Mouse (Mus musculus) thymus, adult 2 months (tissue): ENCODE results near the gene Borcs8. TPM values are rescaled to one million over a fixed set of nuclear protein-coding genes. Genes with fewer than 3 reads are reported as not detected.

Source experiments
- DNase-seq: peaks from one replicate; pipeline ENCODE4 v3.0.0; 2021
- H3K27ac ChIP-seq: fragments of 200-500 bp; 2 replicates; pipeline ENCODE4 v1.5.1; 2012; ENCODE audit warnings: low read length, control low read depth; ENCODE audit not compliant: control insufficient read depth, insufficient read depth
- H3K27me3 ChIP-seq: fragments of 200-500 bp; 2 replicates; pipeline ENCODE4 v1.6.1; 2012; ENCODE audit warnings: mild to moderate bottlenecking, low read length, moderate library complexity, mixed read lengths; ENCODE audit not compliant: control insufficient read depth, insufficient read depth
- H3K36me3 ChIP-seq: fragments of 200-500 bp; 2 replicates; pipeline ENCODE4 v1.6.1; 2012; ENCODE audit warnings: mild to moderate bottlenecking, low read length, moderate library complexity; ENCODE audit not compliant: control insufficient read depth, insufficient read depth
- H3K4me1 ChIP-seq: fragments of 200-500 bp; replicated peaks from 2 replicates; pipeline ENCODE4 v1.6.1; 2012; ENCODE audit warnings: low read length; ENCODE audit not compliant: control insufficient read depth, insufficient read depth
- H3K4me3 ChIP-seq: fragments of 200-500 bp; 2 replicates; pipeline ENCODE4 v1.5.1; 2012; ENCODE audit warnings: mild to moderate bottlenecking, low read length, control low read depth, moderate library complexity; ENCODE audit not compliant: control insufficient read depth, insufficient read depth
- CTCF ChIP-seq: fragments of 200-500 bp; IDR thresholded peaks from 2 replicates; pipeline ENCODE4 v1.5.1; 2012; ENCODE audit warnings: mild to moderate bottlenecking, control low read depth, low read length, moderate library complexity, borderline replicate concordance; ENCODE audit not compliant: control insufficient read depth, poor library complexity, insufficient read depth; ENCODE audit errors: extremely low read depth
- POLR2A ChIP-seq: fragments of 200-500 bp; IDR thresholded peaks from 2 replicates; pipeline ENCODE4 v1.6.1; 2012; ENCODE audit warnings: mild to moderate bottlenecking, low read length, control low read depth, moderate library complexity; ENCODE audit not compliant: control insufficient read depth, poor library complexity, insufficient read depth; ENCODE audit errors: extremely low read depth
- WGBS: fragments of 180-500 bp; shearing (Covaris S2); methylation state at CpG from one replicate; pipeline ENCODE4 v1.1.7; 2018; 5-methylcytosine and 5-hydroxymethylcytosine counted together
- polyA plus RNA-seq: library from polyadenylated mRNA; depleted of rRNA; stranded (reverse); fragments of >200 nt; gene quantifications from 2 replicates; pipeline ENCODE4 v1.2.3, GENCODE M21; 2012

The Borcs8 gene
- polyA plus RNA-seq, 1 experiment: 178 TPM

GRCm38 (mm10) chr8:70139981-70140380 is 682 bp downstream of the Borcs8 start:
- Histone ChIP-seq H3K4me3 (peak overlapping the region; percentile 96), H3K27ac (peak overlapping the region; percentile 91), H3K36me3 (peaks cover 4% of the 10 kb centered on the region; the same call in 1 of the 2 replicates), H3K4me1 (peaks cover 15% of the 10 kb centered on the region), H3K27me3 (no peaks in the 10 kb centered on the region)
- TF ChIP-seq CTCF (no peak), POLR2A (no peak)
- no peak for DNase-seq
- WGBS: 1% methylated on average over 9 of the region's 9 CpGs

DNA sequence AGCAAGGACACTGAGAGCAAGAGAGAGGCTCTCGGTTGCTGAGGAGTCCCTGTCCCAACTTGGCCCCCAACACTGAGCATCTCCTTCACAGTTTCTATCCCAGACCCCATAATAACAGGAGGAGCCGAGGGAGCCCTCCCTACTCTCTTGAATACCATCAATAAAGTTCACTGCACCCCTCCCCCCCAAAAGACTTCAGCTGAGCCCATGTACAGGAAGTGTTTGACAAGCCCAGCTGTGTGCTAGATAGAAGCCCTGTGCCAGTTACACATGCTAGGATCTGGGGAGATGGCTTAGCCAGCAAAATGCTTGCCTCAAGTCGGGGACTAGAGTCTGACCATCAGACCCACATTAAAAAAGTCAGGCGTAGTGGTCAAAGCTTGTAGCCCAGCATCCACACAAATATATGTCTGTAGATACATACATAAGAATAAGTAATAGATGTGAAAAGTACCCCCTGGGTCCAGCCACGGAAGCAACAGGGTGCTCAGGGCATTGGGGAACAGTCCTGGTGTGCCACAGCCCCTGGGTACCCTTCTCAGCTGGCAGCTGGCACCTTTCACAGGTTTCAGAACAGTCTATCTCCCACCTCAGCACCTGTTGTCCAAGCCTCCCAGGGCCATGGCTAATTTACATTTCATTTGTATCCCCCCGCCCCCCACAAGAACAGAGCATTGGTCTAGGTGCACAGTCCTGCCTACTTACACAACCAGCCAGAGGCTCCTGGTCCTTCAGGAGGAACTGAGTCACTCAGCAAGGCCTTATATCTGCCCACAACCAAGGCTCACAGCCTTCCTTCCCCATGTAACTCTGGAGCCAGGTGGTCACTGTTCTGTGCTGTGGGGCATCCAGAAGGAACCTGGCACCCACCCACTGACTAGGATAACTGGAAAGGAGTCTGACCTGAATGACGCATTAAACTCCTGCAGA is 8.6 kb downstream of the Borcs8 start:
- H3K27me3 ChIP-seq: no peaks in the 10 kb centered on the region
- no peak overlapping the region for H3K4me3 ChIP-seq
- 72% methylated on average over 7 of the region's 7 CpGs for WGBS
- DNase-seq: peak; percentile 41
- peaks cover 30% of the 10 kb centered on the region for H3K4me1 ChIP-seq
- no peak for TF ChIP-seq POLR2A
- TF ChIP-seq CTCF: no peak
- H3K36me3 ChIP-seq: peaks cover 4% of the 10 kb centered on the region; the same call in 1 of the 2 replicates
- peak overlapping the region; percentile 78 for H3K27ac ChIP-seq

DNA sequence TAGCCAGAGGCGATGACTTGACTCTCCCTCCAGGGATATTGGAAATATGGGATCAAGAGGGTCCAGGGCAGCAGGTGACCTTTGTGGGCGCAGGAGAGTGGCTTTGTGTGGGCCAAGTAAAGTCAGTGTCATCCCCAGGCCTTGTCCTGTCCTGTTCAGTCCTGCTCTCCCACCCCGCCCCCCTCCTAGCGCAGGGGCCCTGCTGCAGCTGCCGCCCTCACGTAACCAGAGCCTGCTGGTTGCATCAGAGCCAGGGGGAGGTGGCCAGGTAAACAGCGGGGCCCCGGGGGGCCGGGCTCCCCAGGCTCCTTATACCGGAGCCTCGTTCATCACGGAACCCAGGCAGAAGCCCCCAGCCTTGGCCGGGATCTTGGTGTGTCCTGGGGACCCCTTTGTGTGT is 10.9 kb downstream of the Borcs8 start:
- WGBS: 76% methylated on average over 13 of the region's 13 CpGs
- no peak for TF ChIP-seq POLR2A
- no peak for TF ChIP-seq CTCF

GRCm38 (mm10) chr8:70152537-70153257 is 13.4 kb downstream of the Borcs8 start:
- Histone ChIP-seq H3K27ac (no peak overlapping the region), H3K27me3 (no peaks in the 10 kb centered on the region), H3K4me3 (no peak overlapping the region), H3K36me3 (no peaks in the 10 kb centered on the region), H3K4me1 (peaks cover 37% of the 10 kb centered on the region)
- 20% methylated on average over 22 of the region's 22 CpGs for WGBS
- no peak for TF ChIP-seq CTCF
- TF ChIP-seq POLR2A: no peak; the same call in 1 of the 2 replicates
- peak; percentile 83 for DNase-seq

More for the DNA sequence above, 10.9 kb downstream of the Borcs8 start:
- DNase-seq: no peak
- Histone ChIP-seq H3K27ac (no peak overlapping the region), H3K4me3 (no peak overlapping the region), H3K27me3 (no peaks in the 10 kb centered on the region), H3K36me3 (peaks cover under 1% of the 10 kb centered on the region; the same call in 1 of the 2 replicates), H3K4me1 (peaks cover 30% of the 10 kb centered on the region)

DNA sequence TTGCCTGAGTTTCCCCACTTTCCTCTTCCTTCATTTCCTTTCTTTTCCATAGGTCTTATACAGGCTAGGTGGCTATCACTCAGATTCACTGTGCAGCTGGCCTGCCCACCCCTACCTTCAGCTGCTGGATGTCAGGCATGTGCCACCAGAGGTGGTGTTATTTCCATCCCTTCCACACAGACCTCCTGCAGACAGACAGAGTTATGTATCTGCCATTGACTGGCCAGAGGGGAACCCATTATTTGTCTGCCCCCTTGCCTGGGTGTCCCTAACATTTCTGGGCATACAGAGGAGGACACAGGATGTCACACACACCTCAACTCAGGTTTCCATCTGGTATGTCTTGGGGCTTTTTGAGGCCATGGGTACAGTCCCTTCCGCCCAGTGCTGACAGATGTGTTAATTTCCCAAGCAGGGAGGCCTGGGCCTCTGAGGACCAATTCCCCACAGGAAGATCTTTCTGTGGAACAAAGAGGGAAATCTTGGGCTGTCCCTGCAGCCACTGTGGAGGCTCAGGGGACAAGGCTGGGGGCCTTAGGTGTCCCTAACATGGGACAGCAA is 18.0 kb downstream of the Borcs8 start:
- 94% methylated on average over 1 of the region's 1 CpGs for WGBS

More for the DNA sequence above, 18.0 kb downstream of the Borcs8 start:
- Histone ChIP-seq H3K4me1 (peaks cover 48% of the 10 kb centered on the region), H3K27me3 (no peaks in the 10 kb centered on the region), H3K36me3 (no peaks in the 10 kb centered on the region), H3K27ac (no peak overlapping the region), H3K4me3 (no peak overlapping the region)
- no peak for DNase-seq
- TF ChIP-seq CTCF: no peak
- TF ChIP-seq POLR2A: no peak
